Mouse (Mus musculus) megakaryocyte, embryonic 14.5 days (primary cell): ENCODE measurements around the gene Rad51b. TPM values are rescaled to one million over a fixed set of nuclear protein-coding genes. Genes with fewer than 3 reads are reported as not detected.

Experiments used
- H3K27me3 ChIP-seq: replicated peaks from 2 replicates; pipeline ENCODE3; 2012; ENCODE audit warnings: inconsistent platforms
- H3K36me3 ChIP-seq: replicated peaks from 2 replicates; pipeline ENCODE3; 2012; ENCODE audit warnings: low read length, inconsistent platforms, mixed read lengths
- H3K4me1 ChIP-seq: 2 replicates; pipeline ENCODE4 v1.6.1; 2012; ENCODE audit warnings: inconsistent platforms
- H3K4me3 ChIP-seq: replicated peaks from 2 replicates; pipeline ENCODE3; 2012; ENCODE audit warnings: moderate library complexity, mild to moderate bottlenecking, inconsistent platforms
- H3K9me3 ChIP-seq: 2 replicates; pipeline ENCODE4 v1.6.1; 2012; ENCODE audit warnings: inconsistent platforms
- FLI1 ChIP-seq: IDR thresholded peaks from 2 replicates; pipeline ENCODE4 v1.6.1; 2012; ENCODE audit warnings: low read length, inconsistent platforms, mixed read lengths
- GATA1 ChIP-seq: IDR thresholded peaks from 3 replicates; pipeline ENCODE4 v1.6.1; 2012; ENCODE audit warnings: mixed read lengths, low read length, inconsistent platforms, borderline replicate concordance
- polyA plus RNA-seq: library from polyadenylated mRNA; stranded (reverse); fragments of >175 nt; gene quantifications from 2 replicates; pipeline ENCODE4 v1.2.3, GENCODE M21; 2012; ENCODE audit warnings: low replicate concordance; ENCODE audit not compliant: insufficient read depth

Rad51b gene
- polyA plus RNA-seq, 1 experiment, result 0.30 TPM

DNA sequence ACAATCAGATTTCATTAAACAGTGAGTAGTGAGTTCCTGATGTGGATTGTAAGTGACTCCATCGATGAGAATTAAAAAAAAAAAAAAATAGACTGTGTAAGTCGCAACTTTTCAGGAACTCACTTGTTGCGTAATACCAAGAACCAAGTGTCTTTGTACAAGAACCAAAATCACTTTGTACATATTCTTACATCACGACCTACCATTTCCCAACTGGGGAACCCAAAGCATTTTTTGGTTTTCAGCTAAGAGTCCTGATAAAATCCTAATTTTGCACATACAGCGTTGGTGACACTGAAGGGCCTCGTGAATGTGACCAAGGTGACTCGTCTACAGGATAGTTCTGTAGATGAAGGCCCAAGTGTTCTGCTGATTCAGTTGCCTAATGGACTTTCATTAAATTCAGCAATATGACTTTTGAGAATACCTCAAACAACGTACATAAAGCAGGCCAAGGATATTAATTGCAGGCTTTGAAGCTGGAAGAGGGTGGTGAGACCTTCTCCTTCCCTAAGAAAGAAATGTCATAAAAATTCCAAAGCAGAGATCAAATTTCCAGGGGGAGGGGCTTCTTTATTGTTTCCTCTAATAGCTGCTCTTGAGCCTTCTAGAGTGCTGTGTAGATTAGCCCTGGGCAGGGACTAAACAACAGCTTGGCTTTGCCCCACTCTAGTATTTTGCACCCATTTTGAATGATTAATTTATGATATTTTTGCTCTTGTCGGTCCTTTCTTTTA is 316.9 kb downstream of the Rad51b start:
- H3K9me3 ChIP-seq, result no peaks in the 10 kb centered on the region
- H3K36me3 ChIP-seq, result no peaks in the 10 kb centered on the region
- no peaks in the 10 kb centered on the region for H3K27me3 ChIP-seq
- TF ChIP-seq GATA1, result no peak
- no peak for TF ChIP-seq FLI1
- no peak overlapping the region for H3K4me3 ChIP-seq
- H3K4me1 ChIP-seq, result peaks cover 51% of the 10 kb centered on the region

- H3K27me3 ChIP-seq, result no peaks in the 10 kb centered on the region
Observed at GRCm38 (mm10) chr12:79614583-79614953, 317.5 kb downstream of the Rad51b start.

GRCm38 (mm10) chr12:79615717-79616316 is 318.7 kb downstream of the Rad51b start:
- Histone ChIP-seq H3K36me3 (no peaks in the 10 kb centered on the region), H3K4me1 (peaks cover 36% of the 10 kb centered on the region), H3K9me3 (no peaks in the 10 kb centered on the region), H3K27me3 (no peaks in the 10 kb centered on the region), H3K4me3 (no peak overlapping the region)
- TF ChIP-seq GATA1, result no peak
- TF ChIP-seq FLI1, result no peak

More at GRCm38 (mm10) chr12:79614583-79614953, 317.5 kb downstream of the Rad51b start:
- Histone ChIP-seq H3K4me1 (peaks cover 46% of the 10 kb centered on the region), H3K9me3 (no peaks in the 10 kb centered on the region), H3K4me3 (no peak overlapping the region), H3K36me3 (no peaks in the 10 kb centered on the region)
- TF ChIP-seq FLI1 (no peak), GATA1 (no peak)

- TF ChIP-seq FLI1 (no peak), GATA1 (no peak)
- Histone ChIP-seq H3K4me1 (peaks cover 13% of the 10 kb centered on the region), H3K27me3 (no peaks in the 10 kb centered on the region), H3K9me3 (no peaks in the 10 kb centered on the region), H3K36me3 (no peaks in the 10 kb centered on the region), H3K4me3 (no peak overlapping the region)
Observed at GRCm38 (mm10) chr12:79619009-79619408, 321.9 kb downstream of the Rad51b start.

GRCm38 (mm10) chr12:79620693-79621092 is 323.6 kb downstream of the Rad51b start:
- Histone ChIP-seq H3K9me3 (no peaks in the 10 kb centered on the region), H3K27me3 (no peaks in the 10 kb centered on the region), H3K36me3 (no peaks in the 10 kb centered on the region), H3K4me3 (no peak overlapping the region), H3K4me1 (peaks cover 24% of the 10 kb centered on the region)
- TF ChIP-seq FLI1 (no peak), GATA1 (no peak)

DNA sequence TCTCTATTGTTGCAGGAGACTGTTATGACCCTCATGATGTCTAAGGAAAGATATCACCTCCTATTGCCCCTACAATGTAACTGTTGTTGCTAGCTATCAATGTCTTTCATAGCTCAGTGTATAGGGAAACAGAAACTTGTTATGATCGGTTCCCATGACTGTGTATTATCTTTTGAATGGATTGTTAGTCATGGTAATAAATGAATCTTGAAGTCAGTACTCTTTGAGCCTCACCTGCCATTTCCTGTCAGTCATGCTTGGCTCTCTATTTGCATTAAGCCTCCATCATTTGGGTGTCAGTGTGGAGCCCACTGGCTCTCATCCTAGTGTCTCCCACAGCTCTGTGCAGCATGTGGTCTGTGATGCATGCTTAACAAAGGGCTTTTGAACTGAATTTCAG is 326.2 kb downstream of the Rad51b start:
- Histone ChIP-seq H3K27me3 (no peaks in the 10 kb centered on the region), H3K9me3 (no peaks in the 10 kb centered on the region), H3K4me1 (peaks cover 47% of the 10 kb centered on the region), H3K36me3 (no peaks in the 10 kb centered on the region), H3K4me3 (no peak overlapping the region)
- no peak for TF ChIP-seq GATA1
- TF ChIP-seq FLI1, result no peak

DNA sequence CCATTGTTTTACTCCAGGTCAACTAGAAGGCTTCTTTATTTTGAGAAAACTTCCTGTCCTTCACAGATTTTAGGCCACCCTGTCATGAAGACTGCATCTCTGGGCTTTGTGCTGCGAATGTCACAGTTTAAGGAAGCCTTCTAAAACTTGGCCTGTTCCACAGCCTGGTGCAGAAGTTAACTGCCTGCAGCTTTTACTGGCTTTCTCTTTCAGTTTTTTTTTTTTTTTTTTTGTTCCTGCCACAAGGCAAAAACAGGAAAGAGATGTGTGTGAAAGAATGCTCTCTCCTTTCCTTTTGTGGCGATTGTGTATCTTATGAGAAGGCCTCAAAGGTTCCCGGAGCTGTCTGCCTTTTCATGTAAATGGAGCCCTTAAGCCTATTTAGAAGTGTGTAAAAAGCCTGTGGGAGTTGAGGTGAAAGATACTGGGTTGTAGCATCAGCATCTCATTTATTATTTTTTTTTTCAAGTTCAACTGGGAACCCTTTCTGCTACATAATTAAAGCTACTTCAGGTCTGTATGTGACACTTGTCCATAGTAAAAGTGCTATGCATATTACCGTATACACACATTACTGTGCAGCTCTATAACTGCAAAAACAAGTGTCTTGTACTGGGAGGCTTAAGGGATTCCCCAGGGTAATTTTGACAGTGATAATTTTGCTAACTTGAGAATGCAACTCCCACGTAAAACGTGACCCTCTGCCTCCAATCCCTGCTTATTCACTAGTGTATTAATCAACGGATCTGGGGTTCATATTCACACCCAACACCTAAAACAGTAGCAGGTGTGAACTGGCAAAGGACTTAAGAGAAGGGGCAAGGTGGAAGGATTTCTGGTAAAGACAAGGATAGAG is 328.8 kb downstream of the Rad51b start:
- no peak overlapping the region for H3K4me3 ChIP-seq
- no peaks in the 10 kb centered on the region for H3K27me3 ChIP-seq
- H3K36me3 ChIP-seq, result no peaks in the 10 kb centered on the region
- H3K4me1 ChIP-seq, result peaks cover 63% of the 10 kb centered on the region
- no peaks in the 10 kb centered on the region for H3K9me3 ChIP-seq
- no peak for TF ChIP-seq FLI1
- no peak for TF ChIP-seq GATA1

- TF ChIP-seq GATA1, result no peak
- no peak for TF ChIP-seq FLI1
- H3K4me3 ChIP-seq, result no peak overlapping the region
Observed at GRCm38 (mm10) chr12:79626555-79627080, 329.5 kb downstream of the Rad51b start.

GRCm38 (mm10) chr12:79627351-79628120 is 330.5 kb downstream of the Rad51b start:
- peaks cover 63% of the 10 kb centered on the region for H3K4me1 ChIP-seq

More at GRCm38 (mm10) chr12:79626555-79627080, 329.5 kb downstream of the Rad51b start:
- Histone ChIP-seq H3K4me1 (peaks cover 63% of the 10 kb centered on the region), H3K9me3 (no peaks in the 10 kb centered on the region), H3K36me3 (no peaks in the 10 kb centered on the region), H3K27me3 (no peaks in the 10 kb centered on the region)

More at GRCm38 (mm10) chr12:79627351-79628120, 330.5 kb downstream of the Rad51b start:
- H3K9me3 ChIP-seq, result no peaks in the 10 kb centered on the region
- no peak for TF ChIP-seq GATA1
- TF ChIP-seq FLI1, result no peak
- no peaks in the 10 kb centered on the region for H3K27me3 ChIP-seq
- H3K36me3 ChIP-seq, result no peaks in the 10 kb centered on the region
- H3K4me3 ChIP-seq, result no peak overlapping the region
